ENCODE assay signal across 12 mouse cellular contexts in genomic region chr7:138813213-138813875, GRCm38 (mm10). TPM values are rescaled to one million over a fixed set of nuclear protein-coding genes. Genes with fewer than 3 reads are reported as not detected.
DNase-seq lines count a peak whose midpoint lies in the region; ATAC-seq lines count a peak whose summit lies in the region.
"Had no signal": no experiment of that assay in that cellular context is flagged by ENCODE, and none has a peak within 500 bp of the region (broad histone marks: within the 10 kb centered on the region; RNA-seq: fewer than 3 reads in every experiment).

No protein-coding gene starts in this region.

- intact Hi-C loops in heart, postnatal 14 days (cut with DNase I): no loop called here
- intact Hi-C loops in left cerebral cortex, postnatal 4 days (cut with DNase I): no loop called here
- intact Hi-C loops in left cerebral cortex, postnatal 14 days (cut with DNase I): no loop called here

- WGBS in heart, embryonic 10.5 days: 78% methylated on average over 11 of the region's 11 CpGs
- 53% methylated on average over 11 of the region's 11 CpGs for WGBS in hindbrain, embryonic 15.5 days

- no peak overlapping the region for H3K9ac ChIP-seq in hindbrain, embryonic 15.5 days
- H3K9ac ChIP-seq: forebrain, embryonic 13.5 days had no signal

- H3K36me3 ChIP-seq in heart, embryonic 10.5 days: no peaks in the 10 kb centered on the region
- no peaks in the 10 kb centered on the region for H3K36me3 ChIP-seq in hindbrain, embryonic 15.5 days
- H3K36me3 ChIP-seq: G1E had no signal

- H3K4me1 ChIP-seq in heart, embryonic 10.5 days: 0 out of 2 replicates have a peak, but pooled peaks cover 2% of the 10 kb centered on the region
- H3K4me1 ChIP-seq in hindbrain, embryonic 15.5 days (replicated peaks): peaks cover 14% of the 10 kb centered on the region
- H3K4me1 ChIP-seq: megakaryocyte, embryonic 14.5 days had no signal

- no peak overlapping the region for H3K4me2 ChIP-seq in hindbrain, embryonic 15.5 days
- H3K4me2 ChIP-seq: forebrain, embryonic 13.5 days had no signal

- no peaks in the 10 kb centered on the region for H3K27me3 ChIP-seq in heart, embryonic 10.5 days (ENCODE audit: insufficient read depth, poor library complexity, severe bottlenecking)
- 0 out of 2 replicates have a peak, but pooled peaks cover 3% of the 10 kb centered on the region for H3K27me3 ChIP-seq in hindbrain, embryonic 15.5 days
- H3K27me3 ChIP-seq: forebrain, embryonic 13.5 days had no signal

- no peaks in the 10 kb centered on the region for H3K9me3 ChIP-seq in heart, embryonic 10.5 days
- H3K9me3 ChIP-seq in hindbrain, embryonic 15.5 days: no peaks in the 10 kb centered on the region
- H3K9me3 ChIP-seq: forebrain, embryonic 13.5 days; megakaryocyte, embryonic 14.5 days had no signal

- peak; percentile 45; the same call in 1 of the 2 replicates for ATAC-seq in hindbrain, embryonic 15.5 days (ENCODE audit: low FRiP score, low read depth)
- ATAC-seq: forebrain, embryonic 13.5 days had no signal

- no peak overlapping the region for H3K4me3 ChIP-seq in heart, embryonic 10.5 days
- H3K4me3 ChIP-seq in hindbrain, embryonic 15.5 days: no peak overlapping the region
- H3K4me3 ChIP-seq: forebrain, embryonic 13.5 days; megakaryocyte, embryonic 14.5 days had no signal

- DNase-seq in heart, postnatal 14 days: peak; percentile 12 to 21
- DNase-seq in heart, embryonic 10.5 days (ENCODE audit: low spot score): no peak
- peak; percentile 62 for DNase-seq in left cerebral cortex, postnatal 4 days
- no peak for DNase-seq in left cerebral cortex, postnatal 14 days (ENCODE audit: low spot score in 2 of 2)
- DNase-seq in brain, adult 2 months (ENCODE audit: low read depth, low spot score): peak; percentile 16
- DNase-seq in layer of hippocampus, adult 9-10 months (ENCODE audit: low spot score): no peak
- DNase-seq: cerebellum, adult 2 months; thymus, adult 2 months had no signal

- H3K27ac ChIP-seq in heart, embryonic 10.5 days: no peak overlapping the region
- peak overlapping the region; percentile 68 for H3K27ac ChIP-seq in hindbrain, embryonic 15.5 days (replicated peaks)
- H3K27ac ChIP-seq: forebrain, embryonic 13.5 days had no signal

RNA-seq across cellular contexts. Expression of gene Ppp2r2d, which starts 32.5 kb away (rescaled TPM):
- total RNA-seq in heart, postnatal 14 days (2021): 10 to 100 TPM; 44.8 to 46.9 TPM
- polyA plus RNA-seq in heart, embryonic 10.5 days (2016; fragmentation: Nextera tagmentation; extraction: Ambion mirVana): 36.7 and 46.2 TPM in 2 replicates
- 100 to 1,000 TPM; 100 to 103 TPM for total RNA-seq in left cerebral cortex, postnatal 4 days (2021)
- total RNA-seq in left cerebral cortex, postnatal 14 days (2021): 10 to 100 TPM; 72.8 to 75.6 TPM
- 89.8 and 92.6 TPM in 2 replicates for polyA plus RNA-seq in hindbrain, embryonic 15.5 days (2015; fragmentation: Nextera tagmentation; extraction: Ambion mirVana)

RNA-seq across cellular contexts. Expression of gene Mapk1ip1, which starts 32.7 kb away (rescaled TPM):
- 10 to 100 TPM; 21.4 to 23.9 TPM for total RNA-seq in heart, postnatal 14 days (2021)
- polyA plus RNA-seq in heart, embryonic 10.5 days (2016; fragmentation: Nextera tagmentation; extraction: Ambion mirVana): 10.0 and 10.8 TPM in 2 replicates
- total RNA-seq in left cerebral cortex, postnatal 4 days (2021): 10 to 100 TPM; 30.9 to 31.1 TPM
- 10 to 100 TPM; 34.5 to 37.7 TPM for total RNA-seq in left cerebral cortex, postnatal 14 days (2021)
- 30.0 and 33.6 TPM in 2 replicates for polyA plus RNA-seq in hindbrain, embryonic 15.5 days (2015; fragmentation: Nextera tagmentation; extraction: Ambion mirVana)

Comparison
In these comparisons a context has a peak if more than half of its experiments do, and no peak if none do; other contexts are left out.
1. DNase-seq: peak in heart, postnatal 14 days (2 of 2), left cerebral cortex, postnatal 4 days (single experiment) and brain, adult 2 months (single experiment); none in heart, embryonic 10.5 days (single experiment), left cerebral cortex, postnatal 14 days (0 of 2) and layer of hippocampus, adult 9-10 months (single experiment).